Mouse (Mus musculus): ENCODE data around the gene Oas3. TPM values are rescaled to one million over a fixed set of nuclear protein-coding genes. Genes with fewer than 3 reads are reported as not detected.

The Oas3 gene
- polyA plus RNA-seq, 1 experiment from 2014 or later: 0.47 TPM

- no peaks in the 10 kb centered on the region for H3K27me3 ChIP-seq (replicated peaks)
- H3K4me2 ChIP-seq (replicated peaks): no peak overlapping the region
- no peak overlapping the region for H3K9ac ChIP-seq
- no peaks in the 10 kb centered on the region for H3K36me3 ChIP-seq
- no peaks in the 10 kb centered on the region for H3K9me3 ChIP-seq
- no peak for ATAC-seq (ENCODE audit: low FRiP score, low read depth)
- 73% methylated on average over 3 of the region's 3 CpGs for WGBS
- H3K27ac ChIP-seq: no peak overlapping the region
- no peaks in the 10 kb centered on the region for H3K4me1 ChIP-seq
- no peak overlapping the region for H3K4me3 ChIP-seq
Observed at GRCm38 (mm10) chr5:120787042-120787441, 9.6 kb upstream of the Oas3 start.

DNA sequence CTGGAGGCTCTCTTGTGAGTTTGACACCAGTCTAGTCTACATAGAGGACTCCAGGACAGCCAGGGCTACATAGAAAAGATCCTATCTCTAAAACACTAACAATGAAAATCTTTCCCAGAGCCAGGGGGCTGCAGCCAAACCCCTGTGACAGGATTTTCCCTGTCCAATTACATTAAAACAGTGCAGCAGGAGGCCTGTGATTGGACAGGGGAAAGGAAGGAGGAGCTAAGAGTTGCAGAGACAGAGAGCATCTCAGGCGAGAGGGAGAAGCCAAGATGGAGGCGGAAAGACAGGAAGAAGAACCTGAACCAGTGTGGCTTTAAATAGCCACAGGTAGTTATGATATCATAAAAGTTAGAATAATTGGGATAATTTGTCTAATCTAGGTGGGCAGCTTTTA is 5.0 kb upstream of the Oas3 start:
- Histone ChIP-seq H3K4me1 (no peaks in the 10 kb centered on the region), H3K9me3 (no peaks in the 10 kb centered on the region), H3K27me3 (replicated peaks) (no peaks in the 10 kb centered on the region), H3K27ac (no peak overlapping the region), H3K4me3 (no peak overlapping the region), H3K4me2 (replicated peaks) (no peak overlapping the region), H3K9ac (no peak overlapping the region), H3K36me3 (no peaks in the 10 kb centered on the region)
- no peak for ATAC-seq (ENCODE audit: low FRiP score, low read depth)
- WGBS: 78% methylated on average over 2 of the region's 2 CpGs

DNA sequence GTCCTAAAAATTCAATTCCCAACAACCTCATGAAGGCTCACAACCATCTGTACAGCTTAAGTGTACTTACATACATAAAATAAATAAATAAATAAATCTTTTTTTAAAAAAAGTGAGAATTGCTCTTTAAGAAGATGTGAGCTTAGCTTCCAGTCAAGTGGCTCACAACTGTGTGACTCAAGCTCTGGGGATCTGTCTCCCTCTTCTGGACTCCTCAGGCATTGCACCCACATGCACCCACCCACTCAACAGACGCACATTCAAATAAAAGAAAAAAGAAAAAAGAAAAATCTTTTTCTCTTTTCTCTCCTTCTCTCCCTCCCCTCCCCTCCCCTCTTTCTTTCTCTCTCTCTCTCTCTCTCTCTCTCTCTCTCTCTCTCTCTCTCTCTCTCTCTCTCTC is 4.2 kb upstream of the Oas3 start:
- H3K4me3 ChIP-seq: no peak overlapping the region
- no peaks in the 10 kb centered on the region for H3K9me3 ChIP-seq
- no peaks in the 10 kb centered on the region for H3K4me1 ChIP-seq
- H3K9ac ChIP-seq: no peak overlapping the region
- ATAC-seq (ENCODE audit: low FRiP score, low read depth): no peak
- no peak overlapping the region for H3K4me2 ChIP-seq (replicated peaks)
- H3K27ac ChIP-seq: no peak overlapping the region
- no peaks in the 10 kb centered on the region for H3K36me3 ChIP-seq
- H3K27me3 ChIP-seq (replicated peaks): no peaks in the 10 kb centered on the region
- 79% methylated on average over 1 of the region's 1 CpGs for whole genome bisulfite sequencing

- Histone ChIP-seq H3K9ac (no peak overlapping the region), H3K4me3 (no peak overlapping the region), H3K4me2 (replicated peaks) (no peak overlapping the region), H3K9me3 (no peaks in the 10 kb centered on the region), H3K4me1 (no peaks in the 10 kb centered on the region), H3K36me3 (no peaks in the 10 kb centered on the region), H3K27me3 (replicated peaks) (no peaks in the 10 kb centered on the region), H3K27ac (no peak overlapping the region)
- 66% methylated on average over 3 of the region's 3 CpGs for WGBS
- no peak for ATAC-seq (ENCODE audit: low FRiP score, low read depth)
Observed at GRCm38 (mm10) chr5:120779922-120780321, 2.5 kb upstream of the Oas3 start.

- Histone ChIP-seq H3K27ac (no peak overlapping the region), H3K4me2 (replicated peaks) (no peak overlapping the region), H3K9ac (no peak overlapping the region), H3K36me3 (no peaks in the 10 kb centered on the region), H3K9me3 (no peaks in the 10 kb centered on the region), H3K27me3 (replicated peaks) (no peaks in the 10 kb centered on the region), H3K4me3 (no peak overlapping the region), H3K4me1 (no peaks in the 10 kb centered on the region)
- 83% methylated on average over 2 of the region's 2 CpGs for WGBS
- ATAC-seq (ENCODE audit: low FRiP score, low read depth): no peak
Observed at GRCm38 (mm10) chr5:120778941-120779340, 1.5 kb upstream of the Oas3 start.

DNA sequence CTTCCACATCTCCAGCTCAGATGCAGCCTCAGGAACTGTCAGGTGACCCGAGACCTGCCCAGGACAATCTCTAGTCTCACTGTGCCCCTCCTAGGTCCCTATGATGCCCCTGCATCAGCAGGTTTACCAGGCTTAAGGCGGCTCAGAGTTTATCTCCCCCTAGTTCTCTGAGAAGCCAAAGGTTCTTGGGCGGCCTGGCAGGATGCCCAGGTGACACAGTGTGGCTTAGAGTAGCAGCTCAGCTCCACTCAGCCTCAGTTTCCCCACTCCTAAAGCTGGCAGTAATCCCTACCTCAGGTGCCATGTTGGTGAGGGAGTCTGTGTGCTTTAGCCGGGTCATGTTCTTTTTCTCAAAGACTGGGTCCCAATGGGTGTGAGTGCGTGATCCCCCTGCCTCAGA is 660 bp downstream of the Oas3 start:
- Histone ChIP-seq H3K4me3 (no peak overlapping the region), H3K4me1 (no peaks in the 10 kb centered on the region), H3K9ac (no peak overlapping the region), H3K9me3 (no peaks in the 10 kb centered on the region), H3K4me2 (replicated peaks) (no peak overlapping the region), H3K27ac (no peak overlapping the region), H3K36me3 (no peaks in the 10 kb centered on the region), H3K27me3 (replicated peaks) (no peaks in the 10 kb centered on the region)
- no peak for ATAC-seq (ENCODE audit: low FRiP score, low read depth)
- 80% methylated on average over 5 of the region's 5 CpGs for WGBS

GRCm38 (mm10) chr5:120775287-120775985 is 2.0 kb downstream of the Oas3 start:
- WGBS: 85% methylated on average over 14 of the region's 14 CpGs
- no peak overlapping the region for H3K4me2 ChIP-seq (replicated peaks)
- no peak for ATAC-seq (ENCODE audit: low FRiP score, low read depth)
- H3K4me3 ChIP-seq: no peak overlapping the region
- no peak overlapping the region for H3K27ac ChIP-seq
- H3K27me3 ChIP-seq (replicated peaks): no peaks in the 10 kb centered on the region
- no peaks in the 10 kb centered on the region for H3K36me3 ChIP-seq
- H3K9ac ChIP-seq: no peak overlapping the region
- H3K4me1 ChIP-seq: no peaks in the 10 kb centered on the region
- no peaks in the 10 kb centered on the region for H3K9me3 ChIP-seq

DNA sequence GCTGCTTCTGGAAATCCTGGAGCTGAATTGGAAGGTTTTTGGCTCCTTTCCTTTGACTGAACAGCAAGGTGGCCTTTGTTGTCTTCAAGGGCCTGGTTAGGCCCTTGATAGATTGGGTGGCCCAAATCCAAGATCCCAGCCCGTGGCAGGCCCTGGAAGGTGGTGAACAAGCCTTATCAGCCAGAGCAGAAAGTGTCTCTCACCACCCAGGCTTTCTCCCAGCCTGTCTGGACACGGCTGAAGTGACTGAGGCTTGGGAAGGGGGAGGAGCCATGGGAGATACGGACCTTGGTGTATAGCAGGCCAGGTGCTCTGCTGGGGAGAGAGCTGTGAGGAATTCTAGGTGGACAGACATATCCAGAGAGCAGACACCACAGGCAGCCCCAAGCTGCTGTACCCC is 8.1 kb downstream of the Oas3 start:
- no peak overlapping the region for H3K27ac ChIP-seq
- H3K27me3 ChIP-seq (replicated peaks): no peaks in the 10 kb centered on the region
- WGBS: 76% methylated on average over 3 of the region's 3 CpGs
- H3K9ac ChIP-seq: no peak overlapping the region
- ATAC-seq (ENCODE audit: low FRiP score, low read depth): no peak
- H3K4me2 ChIP-seq (replicated peaks): no peak overlapping the region
- no peaks in the 10 kb centered on the region for H3K36me3 ChIP-seq
- no peaks in the 10 kb centered on the region for H3K9me3 ChIP-seq
- no peaks in the 10 kb centered on the region for H3K4me1 ChIP-seq
- no peak overlapping the region for H3K4me3 ChIP-seq

GRCm38 (mm10) chr5:120765010-120765409 is 12.5 kb downstream of the Oas3 start:
- no peaks in the 10 kb centered on the region for H3K9me3 ChIP-seq
- H3K4me2 ChIP-seq (replicated peaks): no peak overlapping the region
- H3K27ac ChIP-seq: no peak overlapping the region
- ATAC-seq (ENCODE audit: low FRiP score, low read depth): no peak
- H3K36me3 ChIP-seq: no peaks in the 10 kb centered on the region
- H3K4me3 ChIP-seq: no peak overlapping the region
- no peak overlapping the region for H3K9ac ChIP-seq
- no peaks in the 10 kb centered on the region for H3K27me3 ChIP-seq (replicated peaks)
- no peaks in the 10 kb centered on the region for H3K4me1 ChIP-seq
- WGBS: 76% methylated on average over 8 of the region's 8 CpGs

DNA sequence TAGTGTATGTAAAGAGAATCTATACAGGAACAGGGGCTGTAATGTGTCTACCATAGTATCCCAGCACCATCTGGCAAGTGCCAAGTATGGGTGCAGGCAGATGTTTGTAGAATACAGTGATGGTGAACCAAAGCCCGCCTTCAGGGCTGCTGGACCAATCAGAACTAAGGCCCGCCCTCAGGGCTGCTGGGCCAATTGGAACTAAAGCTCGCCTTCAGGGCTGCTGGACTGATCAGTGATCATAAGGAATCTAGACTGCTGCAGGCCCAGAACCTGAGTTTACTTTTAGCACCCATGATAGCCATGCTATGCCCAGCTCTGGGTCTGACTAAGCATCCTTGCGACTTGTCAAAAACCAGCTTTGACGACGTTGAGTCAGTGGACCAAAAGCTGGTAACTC is 15.6 kb downstream of the Oas3 start:
- no peaks in the 10 kb centered on the region for H3K4me1 ChIP-seq
- H3K9ac ChIP-seq: no peak overlapping the region
- H3K9me3 ChIP-seq: no peaks in the 10 kb centered on the region; the same call in 1 of the 2 replicates
- H3K27me3 ChIP-seq (replicated peaks): no peaks in the 10 kb centered on the region
- ATAC-seq (ENCODE audit: low FRiP score, low read depth): no peak
- no peaks in the 10 kb centered on the region for H3K36me3 ChIP-seq
- H3K27ac ChIP-seq: no peak overlapping the region
- no peak overlapping the region for H3K4me3 ChIP-seq
- peak overlapping the region; percentile 31 for H3K4me2 ChIP-seq (replicated peaks)
- WGBS: 35% methylated on average over 6 of the region's 6 CpGs

DNA sequence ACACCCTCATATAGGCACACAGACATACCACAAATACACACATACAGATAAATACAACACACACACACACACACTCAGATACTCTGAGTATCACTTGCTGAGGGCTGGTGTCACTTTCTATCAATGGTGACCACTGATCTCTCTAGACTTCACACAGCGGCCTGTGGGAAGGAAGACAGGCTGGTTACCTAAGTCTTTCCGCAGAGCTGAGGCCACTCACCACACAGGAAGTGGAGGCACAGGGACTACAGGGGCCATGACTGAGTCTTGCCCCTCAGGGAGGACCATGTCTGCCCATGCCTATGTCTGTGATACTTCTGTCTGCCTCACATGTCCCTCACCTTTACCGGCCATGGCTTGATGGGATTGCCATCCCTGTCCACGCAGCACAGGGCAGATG is 23.2 kb downstream of the Oas3 start:
- Histone ChIP-seq H3K9ac (no peak overlapping the region), H3K4me1 (no peaks in the 10 kb centered on the region), H3K9me3 (no peaks in the 10 kb centered on the region; the same call in 1 of the 2 replicates), H3K27me3 (replicated peaks) (no peaks in the 10 kb centered on the region), H3K4me2 (replicated peaks) (no peak overlapping the region), H3K27ac (no peak overlapping the region), H3K36me3 (no peaks in the 10 kb centered on the region), H3K4me3 (no peak overlapping the region)
- ATAC-seq (ENCODE audit: low FRiP score, low read depth): no peak
- WGBS: 93% methylated on average over 4 of the region's 4 CpGs

DNA sequence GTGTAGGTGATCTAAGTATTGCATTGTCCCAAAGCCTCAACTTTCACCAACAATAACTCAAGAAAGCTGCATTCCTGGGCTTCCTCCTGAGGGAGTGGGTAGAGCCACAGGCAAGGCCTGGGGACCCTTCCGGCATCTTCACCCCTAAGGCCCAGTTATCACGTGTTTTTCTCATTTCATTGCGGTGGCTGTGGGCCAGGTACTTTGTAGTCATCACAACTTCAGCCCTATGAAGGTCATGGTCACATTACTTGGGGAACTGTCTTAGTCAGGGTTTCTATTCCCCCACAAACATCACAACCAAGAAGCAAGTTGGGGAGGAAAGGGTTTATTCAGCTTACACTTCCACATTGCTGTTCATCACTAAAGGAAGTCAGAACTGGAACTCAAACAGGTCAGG is 24.7 kb downstream of the Oas3 start:
- H3K27ac ChIP-seq: no peak overlapping the region
- WGBS: 79% methylated on average over 3 of the region's 3 CpGs

DNA sequence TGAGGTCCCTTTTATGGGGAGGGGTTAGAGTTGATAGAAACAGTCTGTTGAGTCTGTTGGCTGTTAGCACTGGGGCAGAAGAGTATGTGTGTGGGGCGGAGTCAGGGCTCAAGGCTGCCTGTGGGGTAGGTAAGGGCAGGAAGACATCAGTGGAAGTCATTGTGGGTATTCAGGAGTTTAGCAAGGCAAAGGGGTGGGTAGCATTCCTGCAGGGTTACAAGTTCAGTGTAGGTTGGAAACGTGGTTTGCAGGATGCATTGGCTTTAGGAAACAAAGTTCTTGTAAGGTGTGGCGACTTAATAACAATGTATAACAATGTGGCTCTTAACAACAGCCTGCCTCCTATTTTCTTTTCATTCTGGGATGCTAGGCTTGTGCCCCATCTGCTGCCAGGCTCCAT is 26.3 kb downstream of the Oas3 start:
- no peaks in the 10 kb centered on the region for H3K27me3 ChIP-seq (replicated peaks)
- H3K27ac ChIP-seq: no peak overlapping the region
- H3K4me1 ChIP-seq: no peaks in the 10 kb centered on the region
- H3K4me3 ChIP-seq: no peak overlapping the region
- H3K4me2 ChIP-seq (replicated peaks): no peak overlapping the region
- H3K9me3 ChIP-seq: no peaks in the 10 kb centered on the region
- ATAC-seq (ENCODE audit: low FRiP score, low read depth): no peak
- WGBS: 71% methylated on average over 3 of the region's 3 CpGs
- no peak overlapping the region for H3K9ac ChIP-seq
- no peaks in the 10 kb centered on the region for H3K36me3 ChIP-seq

More for the DNA sequence above, 24.7 kb downstream of the Oas3 start:
- Histone ChIP-seq H3K4me3 (no peak overlapping the region), H3K4me2 (replicated peaks) (no peak overlapping the region), H3K4me1 (no peaks in the 10 kb centered on the region), H3K9ac (no peak overlapping the region), H3K27me3 (replicated peaks) (no peaks in the 10 kb centered on the region), H3K36me3 (no peaks in the 10 kb centered on the region), H3K9me3 (no peaks in the 10 kb centered on the region)
- ATAC-seq (ENCODE audit: low FRiP score, low read depth): no peak

Data from neural tube, embryonic 12.5 days (tissue).